Mouse (Mus musculus): ENCODE data around the gene Gsk3a. TPM values are rescaled to one million over a fixed set of nuclear protein-coding genes. Genes with fewer than 3 reads are reported as not detected.

The Gsk3a gene
- total and polyA plus RNA-seq, 3 experiments = 45.8 to 76.1 (median 47.5) TPM

DNA sequence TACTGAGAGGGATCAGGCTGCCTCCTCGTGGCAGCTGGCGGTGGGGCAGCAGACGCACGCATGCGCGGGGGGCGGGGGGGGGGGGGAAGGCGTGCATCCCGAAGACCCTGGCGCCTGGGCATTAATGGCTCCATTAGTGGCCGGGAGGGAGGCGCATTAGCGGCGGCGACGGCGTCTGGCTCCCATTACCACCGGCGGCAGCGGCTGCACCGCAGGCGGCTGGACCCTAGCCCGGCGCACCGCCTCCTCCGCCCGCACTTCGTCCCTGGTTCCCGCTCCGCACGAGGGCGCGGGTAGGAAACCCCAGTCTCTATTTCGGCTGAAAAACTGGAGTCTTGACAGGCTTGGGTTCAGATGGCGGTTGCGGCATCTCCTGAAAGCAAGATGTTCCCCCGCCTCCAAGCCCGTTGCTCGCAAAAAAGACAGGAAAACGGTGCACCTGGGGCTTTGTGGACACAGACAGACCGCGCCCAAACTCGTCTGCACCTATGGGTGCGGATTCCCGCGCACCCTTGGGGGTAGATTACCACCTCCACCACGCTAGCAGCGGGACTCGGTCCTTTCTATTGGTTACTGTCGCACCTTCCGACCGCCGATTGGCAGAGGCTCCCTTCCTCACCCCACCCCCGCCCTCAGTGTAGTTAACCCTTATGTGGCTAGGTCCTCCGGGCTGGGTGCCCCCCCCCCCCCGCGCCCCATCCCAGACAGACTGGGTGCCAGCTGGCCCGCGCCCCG, 40.9 kb upstream of the Gsk3a start:
- dilution Hi-C loops (cut with MboI; ENCODE audit: extremely low pct_ligation_motif_present, extremely low pct_unique_long_range_greater_than_20kb, low sequenced_read_pairs) (no loop called here), in situ Hi-C loops (cut with MboI; ENCODE audit: low pct_ligation_motif_present, low pct_unique_long_range_greater_than_20kb, low sequenced_read_pairs) (loop anchor here (5.0 to 10.0 kb wide), 3 partner anchors 36 to 146 kb away; no protein-coding TSS in a partner anchor)
- no peaks in the 10 kb centered on the region for H3K27me3 ChIP-seq (replicated peaks)
- peaks cover 3 to 27% of the 10 kb centered on the region in 2 experiments for H3K36me3 ChIP-seq (replicated peaks in 1 of 2; ENCODE audit: control insufficient read depth in 1 of 2, insufficient read depth in 1 of 2, low read length in 1 of 2)
- peak overlapping the region; percentile 48 to 68 (median 56) for H3K4me3 ChIP-seq (replicated peaks in 1 of 3; ENCODE audit: low read depth in 2 of 3, low read length in 2 of 3, poor library complexity in 1 of 3)
- H3K27ac ChIP-seq (ENCODE audit: insufficient read depth, low read depth) = peak overlapping the region; percentile 72
- H3K9ac ChIP-seq (ENCODE audit: insufficient read depth, low read depth) = peak overlapping the region; percentile 53
- H3K9me3 ChIP-seq (replicated peaks; ENCODE audit: low read length) = no peaks in the 10 kb centered on the region
- TF ChIP-seq NELFE (IDR thresholded peaks at IDR 0.05; ENCODE audit: low read depth, low read length) = peak; percentile 69
- peak; percentile 81 for TF ChIP-seq POLR2A (IDR thresholded peaks at IDR 0.05; ENCODE audit: low read depth, low read length)
- 0 out of 2 replicates have a peak, but pooled peaks have one; percentile 41 for TF ChIP-seq CHD1 (IDR thresholded peaks at IDR 0.05; ENCODE audit: low read depth, low read length)
- peak in 1 of 2 experiments; percentile 74; a peak in 1 of 4 replicates for TF ChIP-seq CTCF (conservative IDR thresholded peaks at IDR 0.05 in 1 of 2, IDR thresholded peaks at IDR 0.05 in 1 of 2; ENCODE audit: low read depth in 2 of 2, low read length in 2 of 2)
- TF ChIP-seq ELF1 (IDR thresholded peaks at IDR 0.05; ENCODE audit: low read depth, low read length) = no peak; the same call in none of the 2 replicates
- no peak for TF ChIP-seq USF2 (conservative IDR thresholded peaks at IDR 0.05; ENCODE audit: low read depth, low read length)
- TF ChIP-seq UBTF (IDR thresholded peaks at IDR 0.05; ENCODE audit: low read depth, low read length) = 0 out of 2 replicates have a peak, but pooled peaks have one; percentile 10
- TF ChIP-seq TCF12 (IDR thresholded peaks at IDR 0.05; ENCODE audit: low read depth, low read length) = peak; percentile 55
- no peak for TF ChIP-seq ZNF384 (IDR thresholded peaks at IDR 0.05; ENCODE audit: low read depth, low read length)
- TF ChIP-seq IRF4 (IDR thresholded peaks at IDR 0.05; ENCODE audit: low read depth, low read length) = no peak; the same call in 1 of the 2 replicates
- no peak for TF ChIP-seq GABPA (IDR thresholded peaks at IDR 0.05; ENCODE audit: insufficient replicate concordance, low read depth, low read length)
- no peak; the same call in 1 of the 2 replicates for TF ChIP-seq ETS1 (conservative IDR thresholded peaks at IDR 0.05; ENCODE audit: low read depth, low read length)
- no peak for TF ChIP-seq MEF2A (IDR thresholded peaks at IDR 0.05; ENCODE audit: borderline replicate concordance, low read depth, low read length)
- TF ChIP-seq TBP (conservative IDR thresholded peaks at IDR 0.05; ENCODE audit: low read depth, low read length) = peak; percentile 54; the same call in 1 of the 2 replicates
- no peak for TF ChIP-seq EP300 (IDR thresholded peaks at IDR 0.05; ENCODE audit: low read length)
- no peak for TF ChIP-seq JUND (conservative IDR thresholded peaks at IDR 0.05; ENCODE audit: low read depth, low read length)
- TF ChIP-seq POLR2AphosphoS2 (IDR thresholded peaks at IDR 0.05; ENCODE audit: low read depth, low read length) = no peak
- peak; percentile 68; the same call in 1 of the 2 replicates for TF ChIP-seq SMC3 (IDR thresholded peaks at IDR 0.05; ENCODE audit: low read depth, low read length)
- TF ChIP-seq MAFK (IDR thresholded peaks at IDR 0.05; ENCODE audit: insufficient replicate concordance, low read length) = no peak
- TF ChIP-seq E2F4 (IDR thresholded peaks at IDR 0.05; ENCODE audit: insufficient replicate concordance, low read depth, low read length) = peak; percentile 87; the same call in 1 of the 2 replicates
- TF ChIP-seq MAX (IDR thresholded peaks at IDR 0.05; ENCODE audit: low read length) = peak; percentile 66
- peak; percentile 82 for TF ChIP-seq CHD2 (IDR thresholded peaks at IDR 0.05; ENCODE audit: low read length)
- TF ChIP-seq USF1 (IDR thresholded peaks at IDR 0.05; ENCODE audit: low read depth, low read length) = no peak
- no peak for TF ChIP-seq RAD21 (IDR thresholded peaks at IDR 0.05; ENCODE audit: low read depth, low read length)
- no peak; the same call in 1 of the 2 replicates for TF ChIP-seq MYC (IDR thresholded peaks at IDR 0.05; ENCODE audit: low read depth, low read length)
- peak; percentile 77 for TF ChIP-seq MXI1 (IDR thresholded peaks at IDR 0.05; ENCODE audit: low read depth, low read length)
- TF ChIP-seq HCFC1 (IDR thresholded peaks at IDR 0.05; ENCODE audit: low read depth, low read length) = peak; percentile 59
- TF ChIP-seq NRF1 (IDR thresholded peaks at IDR 0.05; ENCODE audit: low read depth, low read length) = peak; percentile 81
- peak; percentile 63 for TF ChIP-seq MAZ (IDR thresholded peaks at IDR 0.05; ENCODE audit: low read depth, low read length)
- TF ChIP-seq ZMIZ1 (IDR thresholded peaks at IDR 0.05; ENCODE audit: low read depth, low read length) = peak; percentile 89; the same call in 1 of the 2 replicates
- no peak for TF ChIP-seq KAT2A (IDR thresholded peaks at IDR 0.05; ENCODE audit: insufficient replicate concordance, low read length)
- TF ChIP-seq ZC3H11A (IDR thresholded peaks at IDR 0.05; ENCODE audit: low read depth, low read length) = 0 out of 2 replicates have a peak, but pooled peaks have one; percentile 12
- peak; percentile 62; the same call in 1 of the 2 replicates for TF ChIP-seq RCOR1 (conservative IDR thresholded peaks at IDR 0.05; ENCODE audit: low read depth, low read length)
- peak; percentile 59; the same call in 1 of the 2 replicates for TF ChIP-seq SIN3A (IDR thresholded peaks at IDR 0.05; ENCODE audit: low read length)
- peaks cover 47 to 78% of the 10 kb centered on the region in 2 experiments for H3K4me1 ChIP-seq (ENCODE audit: control insufficient read depth in 1 of 2, insufficient read depth in 2 of 2)
- peak overlapping the region; percentile 79 for H3K4me2 ChIP-seq (ENCODE audit: insufficient read depth, low read depth, poor library complexity, severe bottlenecking)
- DNase-seq (ENCODE audit: extremely low read depth) = peak; percentile 91
- H3K79me2 ChIP-seq (replicated peaks; ENCODE audit: control insufficient read depth, extremely low read depth, insufficient read depth, poor library complexity, severe bottlenecking) = peaks cover 8% of the 10 kb centered on the region

Measured in CH12.LX (cell line).